ENCODE assay signal across 17 mouse cellular contexts in genomic region chr1:40427270-40427669, GRCm38 (mm10). TPM values are rescaled to one million over a fixed set of nuclear protein-coding genes. Genes with fewer than 3 reads are reported as not detected.
"Had no signal": no experiment of that assay in that cellular context is flagged by ENCODE, and none has a peak within 500 bp of the region (broad histone marks: within the 10 kb centered on the region; RNA-seq: fewer than 3 reads in every experiment).

No protein-coding gene starts in this region.

- H3K27me3 ChIP-seq: lung, embryonic 15.5 days; midbrain, embryonic 13.5 days; midbrain, embryonic 15.5 days; neural tube, embryonic 12.5 days; stomach, embryonic 15.5 days had no signal

- H3K27ac ChIP-seq: lung, embryonic 15.5 days; macrophage; midbrain, embryonic 13.5 days; midbrain, embryonic 15.5 days; neural tube, embryonic 12.5 days; stomach, embryonic 15.5 days; stomach, postnatal 0 days had no signal

- DNase-seq: lung, adult 2 months; lung, postnatal 14 days; lung, postnatal 36 days; right cerebral cortex, postnatal 14 days; thymus, adult 2 months; thymus, postnatal 25 days had no signal

- H3K4me1 ChIP-seq: lung, embryonic 15.5 days; midbrain, embryonic 13.5 days; midbrain, embryonic 15.5 days; neural tube, embryonic 12.5 days; stomach, embryonic 15.5 days had no signal

- H3K9me3 ChIP-seq: lung, embryonic 15.5 days; megakaryocyte, embryonic 14.5 days; midbrain, embryonic 13.5 days; midbrain, embryonic 15.5 days; neural tube, embryonic 12.5 days; stomach, embryonic 15.5 days had no signal

- ATAC-seq: lung, postnatal 0 days; midbrain, embryonic 13.5 days; midbrain, embryonic 15.5 days had no signal

- H3K36me3 ChIP-seq: lung, embryonic 15.5 days; midbrain, embryonic 13.5 days; midbrain, embryonic 15.5 days; neural tube, embryonic 12.5 days; stomach, embryonic 15.5 days had no signal

- H3K4me3 ChIP-seq: lung, embryonic 15.5 days; megakaryocyte, embryonic 14.5 days; midbrain, embryonic 13.5 days; midbrain, embryonic 15.5 days; neural tube, embryonic 12.5 days; stomach, embryonic 15.5 days had no signal

RNA-seq across cellular contexts. Expression of gene Il1rl1, which starts 2.1 kb away (rescaled TPM):
- polyA plus RNA-seq: neural tube, embryonic 14.5 days had no signal

RNA-seq across cellular contexts. Expression of gene Il18r1, which starts 38.1 kb away (rescaled TPM):
- total RNA-seq: midbrain, postnatal 0 days had no signal
- polyA plus RNA-seq: midbrain, embryonic 13.5 days; midbrain, embryonic 15.5 days; neural tube, embryonic 12.5 days; neural tube, embryonic 14.5 days had no signal
